Mouse (Mus musculus) left cerebral cortex, adult 18-20 months (tissue): ENCODE measurements around the gene Ifna13. TPM values are rescaled to one million over a fixed set of nuclear protein-coding genes. Genes with fewer than 3 reads are reported as not detected.

Source experiments
- DNase-seq, 2 experiments: peaks; one replicate each; pipeline ENCODE4 v3.0.0; 2021 to 2022; ENCODE audit warnings: low spot score in 2 of 2, mixed read lengths in 1 of 2
- long read RNA-seq, 2 experiments: library from polyadenylated mRNA; stranded (forward); transcript quantifications; one replicate each; pipeline ENCODE4 v2.0.0; 2021
- total RNA-seq, 2 experiments: library from RNA; stranded (reverse); gene quantifications; 2 replicates each; pipeline ENCODE4 v1.2.3; 2021

The Ifna13 gene
- not detected for total RNA-seq
- long read RNA-seq, experiment 1, result 0 reads
- long read RNA-seq, experiment 2, result 0 reads

- no peak for DNase-seq
Observed at GRCm38 (mm10) chr4:88644359-88644758, at the start of gene Ifna13. TSS of gene Ifna13 (minus strand) at chr4:88644459.

- DNase-seq, result no peak
Observed at GRCm38 (mm10) chr4:88693392-88693791, 49.1 kb upstream of the Ifna13 start.

- DNase-seq, result no peak
Observed at GRCm38 (mm10) chr4:88692537-88692936, 48.3 kb upstream of the Ifna13 start.

- no peak for DNase-seq
Observed at GRCm38 (mm10) chr4:88691259-88691658, 47.0 kb upstream of the Ifna13 start, which contains the start of gene Ifnab. TSS of gene Ifnab (minus strand) at chr4:88691359.

- DNase-seq, result no peak
Observed at GRCm38 (mm10) chr4:88683812-88684211, 39.6 kb upstream of the Ifna13 start, which contains the start of gene Ifna2. TSS of gene Ifna2 (minus strand) at chr4:88683912.

- no peak for DNase-seq
Observed at GRCm38 (mm10) chr4:88681353-88681752, 37.1 kb upstream of the Ifna13 start.

GRCm38 (mm10) chr4:88680362-88680761 is 36.1 kb upstream of the Ifna13 start:
- DNase-seq, result peak; percentile 20 to 24

GRCm38 (mm10) chr4:88676824-88677223 is 32.6 kb upstream of the Ifna13 start, which contains the start of gene Ifna16:
TSS of gene Ifna16 (minus strand) at chr4:88676924.
- no peak for DNase-seq

GRCm38 (mm10) chr4:88655461-88655860 is 11.2 kb upstream of the Ifna13 start:
- DNase-seq, result no peak

GRCm38 (mm10) chr4:88653644-88654043 is 9.4 kb upstream of the Ifna13 start:
- no peak for DNase-seq

GRCm38 (mm10) chr4:88642526-88642925 is 1.7 kb downstream of the Ifna13 start:
- no peak for DNase-seq

- peak; percentile 92 to 100 for DNase-seq
Observed at GRCm38 (mm10) chr4:88641077-88641831, 3.0 kb downstream of the Ifna13 start.

- no peak for DNase-seq
Observed at GRCm38 (mm10) chr4:88640704-88641076, 3.6 kb downstream of the Ifna13 start.

- DNase-seq, result no peak
Observed at GRCm38 (mm10) chr4:88634311-88634710, 9.9 kb downstream of the Ifna13 start, which contains the start of gene C87499. TSS of gene C87499 (minus strand) at chr4:88634411.

GRCm38 (mm10) chr4:88603276-88603675 is 41.0 kb downstream of the Ifna13 start, which contains the start of gene Ifna12:
TSS of gene Ifna12 (minus strand) at chr4:88603376.
- DNase-seq, result no peak

Other genes with a start within 250 kb of the Ifna13 start
- gene Hacd4, start 205.5 kb downstream of the Ifna13 start, total RNA-seq, result 1 to 10 TPM; 1.5 to 2.0 TPM
- gene Ifnb1, start 121.7 kb downstream of the Ifna13 start, total RNA-seq, result not detected
- gene Ifna15, start 86.2 kb downstream of the Ifna13 start, total RNA-seq, result not detected
- not detected for gene Ifna14, start 72.7 kb downstream of the Ifna13 start, total RNA-seq
- gene Ifna9, start 52.1 kb downstream of the Ifna13 start, total RNA-seq, result not detected
- gene Ifna12, start 41.1 kb downstream of the Ifna13 start, total RNA-seq, result not detected
- gene C87499, start 10.0 kb downstream of the Ifna13 start, total RNA-seq, result not detected
- gene Ifna16, start 32.5 kb upstream of the Ifna13 start, total RNA-seq, result not detected
- not detected for gene Ifna2, start 39.5 kb upstream of the Ifna13 start, total RNA-seq
- gene Ifnab, start 46.9 kb upstream of the Ifna13 start, total RNA-seq, result not detected
- under 1 TPM; 0.49 to 0.89 TPM for gene Gm26566, start 77.3 kb upstream of the Ifna13 start, total RNA-seq
- gene Klhl9, start 78.0 kb upstream of the Ifna13 start, total RNA-seq, result 100 to 1,000 TPM; 100 to 103 TPM
- not detected for gene Gm13271, start 110.4 kb upstream of the Ifna13 start, total RNA-seq
- gene Gm13283, start 115.7 kb upstream of the Ifna13 start, total RNA-seq, result not detected
- gene Gm13290, start 129.4 kb upstream of the Ifna13 start, total RNA-seq, result not detected
- gene Gm13289, start 132.5 kb upstream of the Ifna13 start, total RNA-seq, result not detected
- not detected for gene Gm13272, start 135.4 kb upstream of the Ifna13 start, total RNA-seq
- gene Ifnz, start 137.7 kb upstream of the Ifna13 start, total RNA-seq, result not detected
- not detected for gene Gm13276, start 141.2 kb upstream of the Ifna13 start, total RNA-seq
- gene Gm13277, start 144.2 kb upstream of the Ifna13 start, total RNA-seq, result not detected
- not detected for gene Gm13278, start 147.1 kb upstream of the Ifna13 start, total RNA-seq
- gene Gm13275, start 150.0 kb upstream of the Ifna13 start, total RNA-seq, result not detected
- gene Gm13279, start 152.9 kb upstream of the Ifna13 start, total RNA-seq, result not detected
- gene Gm13285, start 155.2 kb upstream of the Ifna13 start, total RNA-seq, result not detected
- gene Gm13287, start 158.8 kb upstream of the Ifna13 start, total RNA-seq, result not detected
- gene Gm13288, start 161.1 kb upstream of the Ifna13 start, total RNA-seq, result not detected
- not detected for gene Ifna7, start 171.8 kb upstream of the Ifna13 start, total RNA-seq
- gene Ifna11, start 175.5 kb upstream of the Ifna13 start, total RNA-seq, result not detected
- not detected for gene Ifna6, start 183.0 kb upstream of the Ifna13 start, total RNA-seq
- not detected for gene Ifna5, start 191.1 kb upstream of the Ifna13 start, total RNA-seq
- not detected for gene Ifna4, start 197.4 kb upstream of the Ifna13 start, total RNA-seq
- not detected for gene Ifna1, start 205.6 kb upstream of the Ifna13 start, total RNA-seq
- gene Ifne, start 235.7 kb upstream of the Ifna13 start, total RNA-seq, result not detected